Mouse (Mus musculus) CD4-positive, CD25-positive, alpha-beta regulatory T cell, adult 2 months (primary cell): ENCODE data around the gene Gm973.

Experiments
- DNase-seq: peaks from one replicate; pipeline ENCODE4 v3.0.0-alpha.2; 2012; ENCODE audit warnings: low read depth, low spot score

The Gm973 gene

DNA sequence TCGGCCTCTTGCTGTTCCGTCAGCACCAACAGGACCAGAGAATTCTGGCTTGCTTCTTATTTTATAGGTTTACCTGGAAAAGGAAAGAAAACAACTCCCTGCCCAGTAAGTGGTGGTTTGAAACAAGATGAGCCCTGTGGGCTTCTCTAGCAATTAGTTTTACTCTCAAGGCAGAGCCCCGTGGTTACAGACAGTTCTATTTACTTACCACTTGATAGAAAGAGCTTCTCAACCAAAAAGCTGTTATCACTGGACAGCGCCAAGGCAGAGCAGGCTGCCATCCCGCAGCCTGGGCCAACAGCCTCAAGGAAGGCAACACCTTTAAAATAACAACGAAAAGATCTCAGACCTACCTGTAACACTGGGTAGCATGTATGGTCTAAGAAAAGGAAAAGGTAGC is 26.2 kb downstream of the Gm973 start:
- DNase-seq: no peak

DNA sequence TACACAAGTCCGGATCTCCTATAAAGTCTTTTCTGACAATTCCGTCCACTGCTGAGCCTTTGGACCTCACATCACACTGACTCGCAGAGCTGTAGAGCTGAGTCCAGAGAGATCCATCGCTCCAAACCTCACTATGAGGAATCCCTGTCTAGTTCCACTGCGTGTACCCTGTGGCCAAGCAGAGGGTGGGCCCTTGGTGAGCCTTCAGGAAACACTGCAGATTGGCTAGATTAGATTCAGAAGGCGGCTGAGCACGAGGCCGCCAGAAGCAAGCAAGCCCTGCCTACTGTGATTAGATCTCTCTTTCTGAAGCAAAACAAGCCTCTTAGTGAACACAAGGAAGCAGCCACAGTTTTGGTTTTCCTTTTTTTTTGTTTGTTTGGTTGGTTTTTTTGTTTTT is 27.8 kb downstream of the Gm973 start:
- DNase-seq: no peak

GRCm38 (mm10) chr1:59548486-59548885 is 32.4 kb downstream of the Gm973 start:
- DNase-seq: no peak

DNA sequence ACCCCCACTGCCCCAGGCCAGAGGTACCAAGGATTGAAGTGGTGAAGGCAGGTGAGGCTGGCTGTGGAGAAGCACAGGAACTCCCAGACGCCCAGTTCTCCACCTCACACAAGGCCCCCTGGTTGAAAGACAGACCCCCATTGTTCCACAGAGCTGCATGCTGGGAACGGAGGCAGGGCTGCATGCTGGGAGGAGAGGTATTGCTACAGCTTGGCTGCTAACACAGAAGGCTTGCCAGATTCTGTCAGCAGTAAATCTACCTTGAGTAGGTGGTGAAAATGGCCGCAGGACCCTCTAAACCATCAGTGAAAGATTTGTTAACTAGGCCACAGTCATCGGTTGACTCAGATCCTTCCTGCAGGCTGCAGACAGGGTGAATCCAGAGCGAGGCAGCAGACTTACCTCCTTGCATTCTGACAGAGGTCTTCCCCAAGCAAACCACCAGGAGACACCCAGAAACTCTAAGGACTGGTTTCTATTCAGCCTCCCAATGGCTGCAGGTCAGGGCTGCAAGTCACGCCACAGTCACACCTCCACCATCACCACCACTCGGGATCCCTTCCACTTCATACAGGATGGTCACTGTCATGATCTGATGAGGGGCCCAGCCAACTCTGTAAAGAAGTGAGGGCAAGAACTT is 33.1 kb downstream of the Gm973 start:
- DNase-seq: no peak

- no peak for DNase-seq
These were observed 34.2 kb downstream of the Gm973 start for GRCm38 (mm10) chr1:59550227-59550626.

DNA sequence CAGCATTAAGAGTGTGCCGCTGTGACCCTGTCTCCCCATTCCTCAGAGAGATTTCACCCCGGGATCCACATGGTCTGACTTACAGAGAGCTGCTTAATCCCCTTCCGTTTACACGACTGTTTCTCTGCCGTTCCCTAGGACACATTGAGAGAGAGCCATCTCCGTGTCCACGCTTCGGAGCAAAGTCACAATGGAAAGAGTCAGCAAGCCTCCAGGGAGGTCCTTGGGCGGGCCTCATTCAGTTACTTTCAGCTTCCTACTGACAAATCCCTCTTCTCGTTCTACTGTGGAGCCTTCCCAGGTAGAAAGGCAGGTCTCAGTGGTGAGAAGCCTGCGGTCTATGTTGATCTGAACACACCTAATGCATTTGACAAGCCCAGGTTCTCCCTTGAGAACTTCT is 34.9 kb downstream of the Gm973 start:
- no peak for DNase-seq

DNA sequence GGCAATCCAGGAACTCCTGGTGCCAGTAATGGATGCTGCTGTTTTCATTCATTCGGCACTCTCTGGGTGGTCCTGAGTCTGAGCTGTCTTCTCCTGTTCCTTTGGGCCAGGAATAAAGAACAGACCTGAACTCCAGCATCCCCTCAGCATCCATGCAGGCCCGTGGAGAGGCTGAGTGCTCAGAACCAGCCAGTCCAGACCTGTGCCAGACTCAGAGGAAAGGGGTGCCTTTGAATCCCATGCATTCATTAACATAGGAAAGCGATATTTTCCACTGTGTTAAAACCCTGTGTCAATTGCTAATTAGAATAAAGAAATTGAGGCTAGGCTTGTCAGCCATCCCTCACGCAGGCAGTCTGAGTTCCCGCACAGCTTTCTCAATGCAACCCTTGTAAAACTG is 37.6 kb downstream of the Gm973 start:
- no peak for DNase-seq

DNA sequence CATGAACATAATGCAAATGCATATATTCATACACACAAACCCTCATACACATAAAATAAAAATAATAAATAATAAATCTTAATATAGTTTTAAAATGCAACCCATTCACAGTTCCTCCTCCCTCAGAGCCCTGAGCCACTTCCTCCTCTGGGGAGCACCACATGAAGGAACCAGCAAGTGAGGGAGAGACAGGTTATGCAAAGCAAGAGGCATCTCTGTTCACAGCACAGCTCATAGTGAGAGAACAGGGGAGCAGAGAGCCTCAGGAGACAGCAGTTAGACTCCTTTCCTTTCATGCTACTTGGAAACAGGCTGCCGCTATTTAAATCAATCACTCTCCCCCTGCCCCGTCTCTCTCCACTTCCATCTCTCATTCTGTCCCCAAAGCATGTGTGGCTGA is 47.5 kb downstream of the Gm973 start:
- DNase-seq: peak; percentile 17

GRCm38 (mm10) chr1:59565804-59566203 is 49.7 kb downstream of the Gm973 start:
- DNase-seq: peak; percentile 12

- no peak for DNase-seq
These were observed 50.2 kb downstream of the Gm973 start for GRCm38 (mm10) chr1:59566281-59566680.

- no peak for DNase-seq
These were observed 50.9 kb downstream of the Gm973 start for GRCm38 (mm10) chr1:59566926-59567325.

DNA sequence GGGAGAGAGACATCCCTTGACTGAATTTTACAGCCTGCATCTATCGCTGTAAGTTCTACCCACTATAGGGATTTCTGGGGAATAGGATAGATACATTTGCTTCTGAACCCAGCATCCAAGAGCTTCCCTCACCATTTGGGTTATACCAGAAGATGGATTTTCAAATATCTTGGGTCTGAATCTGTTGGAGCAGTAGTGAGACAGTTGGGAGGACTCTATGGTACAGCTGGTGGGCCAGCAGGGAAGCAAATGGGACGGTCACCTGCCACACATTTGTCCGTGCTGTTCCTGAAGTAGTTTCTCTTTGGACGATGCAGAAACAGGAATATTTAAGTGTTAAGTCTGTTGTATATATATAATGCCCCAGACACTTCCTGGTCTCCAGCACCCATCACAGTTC is 51.5 kb downstream of the Gm973 start:
- DNase-seq: no peak

- no peak for DNase-seq
These were observed 52.2 kb downstream of the Gm973 start for GRCm38 (mm10) chr1:59568283-59568682.

GRCm38 (mm10) chr1:59569301-59569700 is 53.2 kb downstream of the Gm973 start:
- no peak for DNase-seq

GRCm38 (mm10) chr1:59570767-59571166 is 54.7 kb downstream of the Gm973 start:
- no peak for DNase-seq

DNA sequence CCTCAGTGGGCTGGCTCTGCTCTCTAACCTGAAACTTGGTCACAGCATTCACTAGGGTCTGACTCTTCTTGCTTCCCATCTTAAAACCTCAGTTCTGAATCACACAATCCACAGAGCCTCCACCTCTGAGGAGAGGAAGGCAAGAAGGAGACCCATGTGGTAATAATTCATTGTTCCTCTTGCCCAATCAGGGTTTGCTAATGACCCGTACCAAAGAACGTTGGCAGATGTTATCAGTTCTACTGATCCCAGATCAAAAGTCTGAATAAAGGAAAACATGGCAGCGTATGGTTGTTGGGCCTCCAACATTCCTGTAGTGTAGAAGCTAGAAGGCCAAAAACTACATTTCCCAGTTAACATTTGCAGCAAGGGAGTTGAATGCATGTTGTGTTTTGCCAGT is 55.4 kb downstream of the Gm973 start:
- no peak for DNase-seq

- no peak for DNase-seq
These were observed 57.8 kb downstream of the Gm973 start for GRCm38 (mm10) chr1:59573843-59574242.

GRCm38 (mm10) chr1:59574262-59575187 is 58.5 kb downstream of the Gm973 start:
- DNase-seq: no peak

GRCm38 (mm10) chr1:59578770-59579169 is 62.7 kb downstream of the Gm973 start:
- DNase-seq: no peak

DNA sequence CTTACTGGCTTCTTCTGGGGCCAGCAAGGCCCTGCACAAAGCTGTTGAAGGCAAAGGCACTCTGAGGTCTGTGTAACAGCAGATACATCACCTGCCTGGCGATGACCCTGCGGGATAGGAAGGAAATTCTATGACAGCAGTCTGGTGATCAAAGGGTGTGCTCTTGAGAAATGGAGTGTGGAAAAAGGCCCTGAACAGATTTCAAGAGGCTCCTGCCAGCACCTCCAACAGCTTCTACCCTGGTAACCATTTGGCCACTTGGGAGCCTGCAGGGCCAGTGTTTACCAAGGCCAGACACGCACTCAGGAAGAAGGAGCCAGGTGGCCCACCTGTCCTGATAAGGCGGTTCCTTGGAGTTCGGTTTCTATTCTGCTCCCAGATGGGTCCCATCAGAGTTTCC is 63.3 kb downstream of the Gm973 start:
- DNase-seq: no peak

GRCm38 (mm10) chr1:59580131-59580751 is 64.2 kb downstream of the Gm973 start:
- no peak for DNase-seq

DNA sequence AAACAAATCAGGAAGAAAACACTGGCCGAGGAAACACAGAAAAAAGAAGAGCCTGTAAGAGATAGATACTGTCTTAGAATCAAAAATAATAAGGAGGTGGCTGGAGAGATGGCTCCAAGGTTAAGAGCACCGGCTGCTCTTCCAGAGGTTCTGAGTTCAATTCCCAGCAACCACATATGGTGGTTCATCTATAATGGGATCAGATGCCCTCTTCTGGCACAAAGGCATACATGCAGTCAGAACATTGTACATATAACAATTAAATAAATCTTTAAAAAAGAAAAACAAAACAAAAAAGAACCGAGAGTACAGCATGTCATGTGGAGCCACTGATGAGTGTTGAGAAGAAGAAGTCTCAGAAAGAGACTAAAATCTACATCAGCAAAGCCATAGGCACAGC is 64.8 kb downstream of the Gm973 start:
- DNase-seq: no peak
